In genomic region chr3:108384425-108384824, GRCm38 (mm10) we compare ENCODE assay signal across 9 mouse cellular contexts. TPM values are rescaled to one million over a fixed set of nuclear protein-coding genes. Genes with fewer than 3 reads are reported as not detected.
DNase-seq lines count a peak whose midpoint lies in the region; ATAC-seq and TF ChIP-seq lines count a peak whose summit lies in the region.
"Had no signal": no experiment of that assay in that cellular context is flagged by ENCODE, and none has a peak within 500 bp of the region (broad histone marks: within the 10 kb centered on the region; RNA-seq: fewer than 3 reads in every experiment).

No protein-coding gene starts in this region.

- H3K4me3 ChIP-seq in heart, embryonic 11.5 days (ENCODE audit: low read depth, low read length): peak overlapping the region; percentile 62
- peak overlapping the region; percentile 47; the same call in 1 of the 2 replicates for H3K4me3 ChIP-seq in forebrain, postnatal 0 days (ENCODE audit: low read depth, low read length)
- H3K4me3 ChIP-seq in liver, postnatal 0 days (ENCODE audit: low read depth, low read length): peak overlapping the region; percentile 65

- no peaks in the 10 kb centered on the region for H3K27me3 ChIP-seq in heart, embryonic 11.5 days (ENCODE audit: control insufficient read depth, insufficient read depth, low read length)
- H3K27me3 ChIP-seq in forebrain, postnatal 0 days (ENCODE audit: insufficient read depth, low read length): no peaks in the 10 kb centered on the region
- no peaks in the 10 kb centered on the region for H3K27me3 ChIP-seq in liver, postnatal 0 days (ENCODE audit: insufficient read depth, low read length)

- no peak overlapping the region for H3K27ac ChIP-seq in heart, embryonic 11.5 days (ENCODE audit: low read depth, low read length)
- H3K27ac ChIP-seq in forebrain, postnatal 0 days (ENCODE audit: low read depth, low read length): no peak overlapping the region
- H3K27ac ChIP-seq in liver, postnatal 0 days (ENCODE audit: low read depth): no peak overlapping the region

- 44% methylated on average over 2 of the region's 2 CpGs for WGBS in heart, embryonic 11.5 days (ENCODE audit: insufficient replicate concordance)
- 37% methylated on average over 2 of the region's 2 CpGs for WGBS in forebrain, postnatal 0 days
- WGBS in liver, postnatal 0 days (ENCODE audit: insufficient replicate concordance): 50% methylated on average over 2 of the region's 2 CpGs

- peaks cover 34% of the 10 kb centered on the region for H3K4me1 ChIP-seq in heart, embryonic 11.5 days (ENCODE audit: control insufficient read depth, insufficient read depth, low read length)
- peaks cover 4% of the 10 kb centered on the region; the same call in 1 of the 2 replicates for H3K4me1 ChIP-seq in forebrain, postnatal 0 days (ENCODE audit: insufficient read depth)
- peaks cover 29% of the 10 kb centered on the region for H3K4me1 ChIP-seq in liver, postnatal 0 days (ENCODE audit: insufficient read depth)

- H3K4me2 ChIP-seq in heart, embryonic 11.5 days: peak overlapping the region; percentile 80
- peak overlapping the region; percentile 60 for H3K4me2 ChIP-seq in forebrain, postnatal 0 days (ENCODE audit: low read depth)
- peak overlapping the region; percentile 73 for H3K4me2 ChIP-seq in liver, postnatal 0 days (ENCODE audit: low read depth, low read length)

- no peak for TF ChIP-seq CTCF in forebrain, postnatal 0 days (IDR thresholded peaks at IDR 0.05; ENCODE audit: low read depth)
- no peak for TF ChIP-seq CTCF in liver, postnatal 0 days (IDR thresholded peaks at IDR 0.05; ENCODE audit: low read depth)

- no peak for ATAC-seq in heart, embryonic 11.5 days (replicated peaks; ENCODE audit: insufficient number of reproducible peaks, low FRiP score, low TSS enrichment)
- no peak for ATAC-seq in forebrain, postnatal 0 days
- ATAC-seq in liver, postnatal 0 days: no peak
- no peak for ATAC-seq in cerebellum, adult (ENCODE audit: insufficient number of reproducible peaks, low FRiP score, low TSS enrichment)

- TF ChIP-seq EP300 in liver, postnatal 0 days (IDR thresholded peaks at IDR 0.05; ENCODE audit: low read depth): no peak

- intact Hi-C loops in heart, postnatal 25 days (cut with DNase I): no loop called here

- peak overlapping the region; percentile 66 for H3K9ac ChIP-seq in heart, embryonic 11.5 days (ENCODE audit: low read depth, low read length)
- H3K9ac ChIP-seq in forebrain, postnatal 0 days: no peak overlapping the region
- H3K9ac ChIP-seq in liver, postnatal 0 days (replicated peaks): peak overlapping the region; percentile 54

- DNase-seq in heart, postnatal 25 days (ENCODE audit: low spot score): no peak
- peak; percentile 49 for DNase-seq in ES-CJ7 (ENCODE audit: low read depth, low spot score)
- DNase-seq in forebrain, postnatal 0 days: no peak
- no peak for DNase-seq in liver, postnatal 0 days
- no peak for DNase-seq in urinary bladder, postnatal 10 days (ENCODE audit: low spot score)
- DNase-seq in urinary bladder, adult 2 months (ENCODE audit: low spot score): no peak
- DNase-seq: B cell, adult 2 months had no signal

- H3K9me3 ChIP-seq in heart, embryonic 11.5 days (replicated peaks; ENCODE audit: control insufficient read depth, low read length): no peaks in the 10 kb centered on the region
- H3K9me3 ChIP-seq in forebrain, postnatal 0 days (ENCODE audit: low read length): no peaks in the 10 kb centered on the region
- no peaks in the 10 kb centered on the region for H3K9me3 ChIP-seq in liver, postnatal 0 days (ENCODE audit: low read length)

- peaks cover 3% of the 10 kb centered on the region; the same call in 1 of the 2 replicates for H3K36me3 ChIP-seq in heart, embryonic 11.5 days (ENCODE audit: control insufficient read depth, insufficient read depth, low read length)
- no peaks in the 10 kb centered on the region for H3K36me3 ChIP-seq in forebrain, postnatal 0 days (ENCODE audit: insufficient read depth)
- no peaks in the 10 kb centered on the region for H3K36me3 ChIP-seq in liver, postnatal 0 days (replicated peaks; ENCODE audit: insufficient read depth, low read length)

RNA-seq across cellular contexts. Expression of gene Psrc1, which starts 0.8 kb away (rescaled TPM):
- 25.0 and 28.9 TPM in 2 replicates for polyA plus RNA-seq in heart, embryonic 11.5 days (2014; fragmentation: Nextera tagmentation; extraction: Ambion mirVana)
- under 1 TPM; 0.16 to 0.45 TPM for total RNA-seq in heart, postnatal 25 days (2021)
- total RNA-seq in forebrain, postnatal 0 days (2014; rRNA removed): 9.5 and 10.5 TPM in 2 replicates
- polyA plus RNA-seq in forebrain, postnatal 0 days (2015; fragmentation: Nextera tagmentation; extraction: Ambion mirVana): 6.5 and 7.0 TPM in 2 replicates
- polyA plus RNA-seq in liver, postnatal 0 days (2015; fragmentation: Nextera tagmentation; extraction: Ambion mirVana): 5.6 and 7.8 TPM in 2 replicates
- polyA plus RNA-seq in urinary bladder, adult 2 months (2012; rRNA removed): 4.0 and 4.4 TPM in 2 replicates

RNA-seq across cellular contexts. Expression of gene Mybphl, which starts 19.7 kb away (rescaled TPM):
- polyA plus RNA-seq in heart, embryonic 11.5 days (2014; fragmentation: Nextera tagmentation; extraction: Ambion mirVana): 70.4 and 77.2 TPM in 2 replicates
- total RNA-seq in heart, postnatal 25 days (2021): 10 to 100 TPM; 58.9 to 60.3 TPM
- total RNA-seq in forebrain, postnatal 0 days (2014; rRNA removed): not detected in 2 replicates
- polyA plus RNA-seq in forebrain, postnatal 0 days (2015; fragmentation: Nextera tagmentation; extraction: Ambion mirVana): not detected in 2 replicates
- polyA plus RNA-seq in liver, postnatal 0 days (2015; fragmentation: Nextera tagmentation; extraction: Ambion mirVana): 0.49 and 0.76 TPM in 2 replicates
- polyA plus RNA-seq in urinary bladder, adult 2 months (2012; rRNA removed): not detected in 2 replicates

RNA-seq across cellular contexts. Expression of gene Celsr2, which starts 30.9 kb away (rescaled TPM):
- polyA plus RNA-seq in heart, embryonic 11.5 days (2014; fragmentation: Nextera tagmentation; extraction: Ambion mirVana): 3.1 and 3.7 TPM in 2 replicates
- 1 to 10 TPM; 4.2 to 5.3 TPM for total RNA-seq in heart, postnatal 25 days (2021)
- total RNA-seq in forebrain, postnatal 0 days (2014; rRNA removed): 39.0 and 51.4 TPM in 2 replicates
- polyA plus RNA-seq in forebrain, postnatal 0 days (2015; fragmentation: Nextera tagmentation; extraction: Ambion mirVana): 14.4 and 24.5 TPM in 2 replicates
- 0.18 and 0.30 TPM in 2 replicates for polyA plus RNA-seq in liver, postnatal 0 days (2015; fragmentation: Nextera tagmentation; extraction: Ambion mirVana)
- polyA plus RNA-seq in urinary bladder, adult 2 months (2012; rRNA removed): 4.6 and 7.2 TPM in 2 replicates

Comparison
In these comparisons a context has a peak if more than half of its experiments do, and no peak if none do; other contexts are left out.
1. RNA of gene Mybphl, which starts 19.7 kb away (polyA plus RNA-seq): 70.4 to 77.2 TPM in heart, embryonic 11.5 days; 0.49 to 0.76 TPM in liver, postnatal 0 days, not detected in forebrain, postnatal 0 days and not detected in urinary bladder, adult 2 months; every median in the first group is over 10 times any median in the second.
2. Peak in every context shown above with its lines, with median percentiles within 50 percentile points of each other: H3K4me2 ChIP-seq and H3K4me3 ChIP-seq.